Mouse (Mus musculus) c-Kit-negative CD71-positive TER-119-positive erythroid progenitor cells, embryonic 14.5 days (primary cell): ENCODE measurements at regions not wholly inside any gene's neighbourhood (a gene's known extent, or its start where the extent isn't known, plus 50 kb on each side); places are given as distances from the start of the nearest gene placed in this dataset.
"Not testable (repeated sequence)": the region's sequence is repeated elsewhere in the genome, so short reads cannot be mapped to it uniquely, and the experiment has no call there.

Experiments
- DNase-seq: peaks from one replicate; pipeline ENCODE4 v3.0.0-alpha.2; 2013; ENCODE audit warnings: low read depth, low spot score

DNA sequence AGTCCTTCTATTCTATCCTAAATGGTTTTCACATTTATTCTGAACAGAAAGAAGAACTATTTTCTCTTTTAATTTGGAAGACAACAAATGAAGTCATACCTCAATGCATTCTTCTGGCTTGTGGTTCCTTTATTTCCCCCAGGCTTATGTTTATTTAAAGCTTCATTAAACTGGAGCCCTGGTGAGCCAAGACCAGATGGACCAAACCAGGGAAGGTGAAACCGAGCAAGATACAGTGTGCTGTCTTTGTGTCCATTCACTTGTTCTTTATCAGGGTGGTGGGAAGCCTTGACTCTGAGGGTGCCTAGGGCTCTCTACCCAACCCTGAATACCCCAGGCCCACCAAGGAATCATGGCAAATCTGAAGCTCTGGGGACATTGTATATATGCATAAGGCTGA is 606.3 kb downstream of the Pdcd6ip start:
- no peak for DNase-seq

DNA sequence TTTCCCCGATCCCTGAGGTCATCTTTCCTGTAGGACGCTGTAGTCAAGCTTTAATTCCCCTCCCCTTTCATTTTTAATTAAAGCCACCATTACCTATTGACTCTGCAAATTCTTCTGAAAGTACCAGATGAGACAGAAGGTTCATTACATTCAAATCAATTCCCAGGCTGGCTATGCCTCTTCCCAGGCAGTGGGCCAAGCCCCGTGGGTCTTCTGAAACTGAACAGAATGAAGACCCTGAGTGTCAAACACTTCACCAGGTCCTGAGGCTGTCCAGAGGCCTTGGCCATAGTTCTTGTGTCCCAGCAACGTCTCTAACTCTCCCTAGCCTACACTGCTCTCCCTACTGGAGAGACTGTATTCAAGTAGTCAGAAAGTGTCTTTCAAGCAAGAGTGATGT is 607.4 kb downstream of the Pdcd6ip start:
- no peak for DNase-seq

DNA sequence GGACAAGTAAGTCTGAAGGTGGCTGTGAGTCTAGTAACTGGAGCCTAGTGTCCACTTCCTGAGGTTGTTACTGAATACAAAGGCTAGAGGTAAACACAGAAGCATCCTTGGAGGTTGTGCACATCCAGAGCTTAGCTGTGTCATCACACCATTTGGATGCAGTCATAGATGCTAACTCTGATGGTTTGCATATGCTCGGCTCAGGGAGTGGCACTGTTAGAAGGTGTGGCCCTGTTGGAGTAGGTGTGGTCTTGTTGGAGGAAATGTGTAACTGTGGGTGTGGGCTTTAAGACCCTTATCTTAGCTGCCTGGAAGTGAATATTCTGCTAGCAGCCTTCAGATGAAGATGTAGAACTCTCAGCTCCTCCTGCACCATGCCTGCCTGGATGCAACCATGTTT is 612.6 kb downstream of the Pdcd6ip start:
- not testable (repeated sequence) for DNase-seq

DNA sequence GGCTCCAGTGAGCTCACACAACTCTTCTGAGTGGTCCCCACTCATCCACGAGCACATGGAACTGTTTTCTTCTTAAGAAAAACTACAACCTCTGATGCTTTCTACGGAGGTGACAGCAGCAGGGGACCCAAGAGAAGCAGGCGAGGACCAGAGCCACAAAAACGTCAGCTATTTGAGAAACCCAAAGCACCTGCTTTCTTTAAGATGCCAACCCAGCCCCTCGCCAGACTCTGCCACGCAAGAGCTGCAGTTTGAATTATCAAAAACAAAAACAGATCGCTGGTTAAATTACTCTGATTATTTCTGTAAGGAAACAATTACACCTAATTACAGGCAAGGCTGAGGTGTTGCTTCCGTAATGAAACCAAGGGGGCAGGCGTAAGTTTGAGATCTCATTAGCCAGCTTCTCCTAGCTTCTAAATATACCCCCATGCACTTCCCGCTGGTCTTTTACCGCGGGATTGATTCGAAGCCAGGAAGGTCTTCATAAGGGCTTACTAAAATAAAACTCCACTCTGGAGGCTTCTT is 614.1 kb downstream of the Pdcd6ip start:
- no peak for DNase-seq

DNA sequence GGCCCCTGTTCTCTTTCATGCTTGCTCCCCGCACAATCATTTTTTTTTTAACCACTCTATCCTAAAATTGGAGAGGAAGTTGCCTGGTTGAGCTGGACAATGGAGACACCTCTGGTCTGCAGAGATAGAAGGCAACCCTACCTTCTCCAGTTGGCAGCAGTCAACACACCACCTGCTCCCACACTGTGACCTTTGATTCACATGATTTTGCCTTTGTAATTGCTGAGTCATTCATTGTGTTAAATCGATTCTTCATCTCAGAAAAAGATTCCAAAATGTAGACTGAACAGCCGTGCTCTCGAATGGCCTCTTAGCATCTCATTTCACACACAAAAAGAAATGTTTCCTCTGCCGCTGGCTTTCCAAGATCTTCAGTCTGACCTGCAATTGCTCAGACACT is 616.2 kb downstream of the Pdcd6ip start:
- no peak for DNase-seq

DNA sequence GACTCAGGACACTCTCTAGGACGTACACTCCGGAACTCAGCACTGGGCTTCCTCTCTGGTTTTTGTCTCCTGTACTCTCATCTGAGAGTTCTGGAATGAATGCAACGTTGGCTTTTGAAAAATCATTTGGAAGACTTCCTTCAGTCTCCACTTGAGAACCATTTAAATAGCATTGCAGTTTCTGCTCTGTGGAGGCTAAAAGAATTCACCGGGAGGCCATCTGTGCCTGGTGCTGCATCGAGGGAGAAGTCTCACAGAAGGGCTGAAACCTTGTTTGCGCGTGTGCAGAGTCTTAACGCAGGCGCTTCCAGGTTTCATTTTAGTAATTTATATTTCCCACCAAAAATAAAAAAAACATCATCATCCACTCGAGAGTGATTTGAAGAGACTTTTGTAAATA is 620.3 kb downstream of the Pdcd6ip start:
- DNase-seq, result no peak

DNA sequence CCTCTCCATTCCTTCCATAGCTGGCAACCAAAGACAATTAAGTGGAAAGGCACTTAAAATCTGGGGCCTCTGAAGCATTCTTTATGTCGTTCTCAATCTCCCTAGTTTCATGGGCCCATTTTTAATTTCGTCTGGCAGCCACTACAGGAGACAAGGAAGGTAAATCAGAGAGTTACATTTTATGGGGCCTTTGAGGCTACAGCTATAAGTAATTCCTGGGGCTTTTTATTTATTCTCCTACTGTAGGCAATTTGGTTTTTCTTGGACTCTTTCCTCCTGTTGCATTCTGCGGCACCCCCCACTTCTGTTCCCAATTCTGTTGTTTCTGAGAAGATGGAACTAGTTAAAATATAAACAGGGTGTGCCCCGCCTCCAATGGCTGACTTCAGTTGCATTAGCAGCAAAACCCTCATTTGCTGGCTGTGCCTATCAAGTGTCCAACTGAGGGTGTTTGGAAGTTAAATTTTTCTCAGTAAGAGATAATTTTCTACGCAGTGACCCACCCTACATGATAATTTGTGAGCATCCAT is 622.7 kb downstream of the Pdcd6ip start:
- no peak for DNase-seq

DNA sequence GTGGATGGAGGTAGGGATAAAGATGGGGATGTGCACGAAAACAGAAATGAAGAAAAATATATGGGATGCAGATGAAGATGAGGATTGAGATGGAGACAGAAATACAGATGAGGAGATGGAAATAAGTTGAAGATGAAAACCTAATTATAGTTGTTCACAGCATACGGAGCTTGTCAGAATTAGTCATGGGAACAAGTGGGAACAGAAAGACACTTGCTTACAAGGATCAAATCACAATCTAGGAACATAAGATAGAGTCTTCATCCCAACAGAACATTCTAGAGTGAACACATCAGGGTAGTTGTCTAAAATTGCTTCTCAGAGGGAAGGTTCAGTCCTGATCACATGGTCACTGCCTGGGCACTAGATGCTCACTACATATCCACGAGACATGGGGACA is 633.2 kb downstream of the Pdcd6ip start:
- DNase-seq, result no peak

DNA sequence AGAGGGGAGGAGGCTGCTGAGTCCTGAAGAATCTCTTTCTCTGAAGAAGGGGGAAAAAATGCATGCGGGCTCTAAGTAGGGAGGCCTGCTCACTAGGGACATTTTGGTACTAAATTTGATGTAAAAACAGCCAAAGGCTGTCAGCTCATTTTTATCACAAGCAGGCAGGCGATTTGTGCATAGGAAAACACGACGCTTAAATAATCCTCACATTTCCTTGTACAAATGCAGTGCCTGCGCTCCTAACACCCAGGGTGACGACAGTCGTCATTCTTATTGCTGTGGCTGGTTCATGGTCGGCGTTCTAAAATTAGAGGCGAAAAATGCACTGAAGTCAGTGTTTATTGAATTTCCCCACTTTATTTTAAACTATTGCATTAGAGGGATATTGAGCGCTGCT is 650.6 kb downstream of the Pdcd6ip start:
- DNase-seq, result no peak

DNA sequence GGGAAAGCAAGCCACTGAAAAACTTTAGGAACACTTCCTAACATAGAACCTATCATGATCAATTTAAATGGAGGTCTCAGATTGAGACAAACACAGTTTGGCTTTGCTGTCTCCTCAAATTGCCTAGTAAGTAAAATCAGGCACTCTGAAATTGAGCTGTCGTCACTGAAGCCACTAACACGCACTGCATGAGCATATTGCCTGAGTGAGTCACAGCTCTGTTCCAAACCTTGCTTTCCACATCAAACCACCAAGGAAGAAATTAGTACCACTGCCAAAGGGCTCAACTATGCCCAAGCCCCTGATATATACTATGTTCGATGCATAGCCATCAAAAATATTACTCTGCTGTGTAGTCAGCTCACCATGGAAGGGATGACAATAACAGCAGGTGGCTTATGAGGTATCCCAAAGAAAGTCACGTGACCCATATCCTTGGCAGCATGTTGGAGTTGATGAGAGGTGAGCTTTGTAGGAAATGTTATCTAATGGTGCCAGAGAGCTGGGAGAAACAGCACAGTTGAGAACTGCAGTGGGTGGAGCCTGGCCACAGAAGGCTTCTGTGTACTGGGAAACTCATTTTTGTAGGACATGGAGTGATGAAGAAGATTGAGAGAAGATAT is 663.4 kb downstream of the Pdcd6ip start:
- no peak for DNase-seq

DNA sequence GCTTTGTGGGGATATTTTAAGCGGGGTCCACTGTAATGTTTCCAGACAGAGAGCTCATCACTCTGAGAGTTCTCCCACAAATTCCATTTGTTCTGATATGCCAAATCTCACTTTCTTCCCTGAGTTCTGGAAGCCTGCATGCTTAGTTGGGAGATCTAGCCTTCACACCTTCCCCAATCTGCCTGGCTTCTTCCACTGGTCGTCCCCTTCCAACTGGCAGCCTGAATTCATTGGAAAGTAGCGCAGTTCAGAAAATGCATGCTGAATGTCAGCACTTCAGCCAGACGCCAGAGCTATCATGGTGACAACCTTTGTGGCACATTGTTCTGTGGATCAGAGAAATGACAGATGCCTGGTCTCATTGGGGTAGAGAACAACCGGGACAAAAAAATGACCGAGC is 667.2 kb downstream of the Pdcd6ip start:
- DNase-seq, result no peak

DNA sequence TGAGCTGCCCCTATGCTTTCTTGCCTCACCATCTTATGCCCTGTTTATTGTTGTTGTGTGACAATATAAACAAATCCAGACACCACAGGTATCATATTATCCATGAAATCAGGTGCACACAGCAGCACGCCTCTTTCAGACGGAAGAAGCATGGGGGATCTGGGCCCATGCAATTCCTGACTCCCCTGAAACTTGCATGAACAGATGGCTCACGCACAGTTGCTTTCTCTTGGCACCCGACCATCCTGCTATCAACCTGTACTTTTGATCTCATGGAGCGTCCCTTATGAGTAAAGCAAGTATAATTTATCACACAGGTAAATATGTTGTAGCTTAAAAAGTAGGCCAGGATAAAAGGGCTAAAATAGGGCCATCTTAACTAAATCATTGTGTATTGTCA is 674.1 kb downstream of the Pdcd6ip start:
- DNase-seq, result no peak

DNA sequence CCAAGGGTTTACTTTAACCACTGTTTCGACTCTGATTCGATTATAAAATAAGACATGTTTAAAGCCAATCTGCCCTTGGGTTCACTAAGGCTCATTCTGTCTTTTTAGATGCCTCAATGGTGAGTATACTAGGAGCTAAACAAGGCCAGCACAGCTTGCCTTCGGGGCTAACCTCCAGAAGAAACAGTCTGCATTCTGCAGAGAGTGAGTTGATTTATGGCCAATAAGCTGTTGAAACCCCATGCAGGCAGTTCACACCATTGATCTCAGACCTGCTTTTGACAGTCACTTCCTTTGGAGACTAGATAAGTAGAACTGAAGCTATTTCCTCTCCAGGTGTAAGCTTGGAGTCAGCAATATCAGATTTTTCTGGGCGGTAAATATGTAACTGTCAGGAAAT is 679.0 kb downstream of the Pdcd6ip start:
- no peak for DNase-seq

DNA sequence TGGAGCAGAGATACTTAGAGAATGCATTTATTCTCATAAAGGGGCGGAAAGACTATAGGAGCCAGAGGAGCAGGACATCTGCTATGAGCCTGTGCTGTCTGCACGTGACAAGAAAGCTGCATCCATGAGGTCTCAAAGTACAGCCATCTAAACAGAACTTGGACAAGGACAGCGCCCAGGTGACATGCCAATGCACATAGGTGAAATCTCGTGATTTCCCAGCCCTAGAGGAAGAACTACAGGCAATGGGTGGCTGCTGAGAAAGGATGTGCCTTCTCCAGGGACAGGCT is 681.2 kb downstream of the Pdcd6ip start:
- no peak for DNase-seq

DNA sequence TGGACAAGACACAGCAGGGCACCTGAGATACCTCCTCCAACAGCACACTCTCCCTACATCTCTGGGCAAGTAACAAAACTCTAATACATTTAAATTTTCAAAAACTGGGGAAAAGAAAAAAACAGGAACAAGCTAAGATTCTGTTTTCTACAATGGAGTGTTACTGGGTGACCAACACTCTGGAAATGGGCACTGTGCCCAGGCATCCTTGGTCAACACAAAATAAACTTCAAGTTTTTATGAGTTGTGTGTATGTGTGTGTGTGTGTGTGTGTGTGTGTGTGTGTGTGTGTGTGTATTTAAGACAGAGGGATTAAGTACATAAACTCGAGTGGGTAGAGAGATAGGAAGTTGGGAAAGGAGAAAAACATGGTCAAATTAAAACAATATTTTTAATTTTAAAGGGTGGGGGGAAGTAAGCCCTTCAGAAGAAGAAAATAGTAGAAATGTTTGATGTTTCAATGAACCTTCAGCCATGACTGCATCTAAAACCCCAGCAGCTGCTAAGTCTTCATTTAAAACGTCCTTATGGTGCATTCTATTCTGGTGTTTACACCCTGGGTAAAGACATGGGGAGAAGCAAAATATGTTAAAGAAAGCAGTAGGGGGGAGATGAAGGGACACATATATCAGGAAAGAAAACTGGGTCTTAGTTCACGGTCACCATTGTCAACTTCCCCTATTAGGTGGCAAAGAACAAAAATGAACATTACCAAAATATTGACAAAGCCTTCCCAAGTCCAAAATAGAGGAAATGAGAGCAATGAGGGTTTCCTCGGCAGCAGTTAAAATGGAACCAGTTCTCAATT is 681.8 kb downstream of the Pdcd6ip start:
- DNase-seq, result no peak

DNA sequence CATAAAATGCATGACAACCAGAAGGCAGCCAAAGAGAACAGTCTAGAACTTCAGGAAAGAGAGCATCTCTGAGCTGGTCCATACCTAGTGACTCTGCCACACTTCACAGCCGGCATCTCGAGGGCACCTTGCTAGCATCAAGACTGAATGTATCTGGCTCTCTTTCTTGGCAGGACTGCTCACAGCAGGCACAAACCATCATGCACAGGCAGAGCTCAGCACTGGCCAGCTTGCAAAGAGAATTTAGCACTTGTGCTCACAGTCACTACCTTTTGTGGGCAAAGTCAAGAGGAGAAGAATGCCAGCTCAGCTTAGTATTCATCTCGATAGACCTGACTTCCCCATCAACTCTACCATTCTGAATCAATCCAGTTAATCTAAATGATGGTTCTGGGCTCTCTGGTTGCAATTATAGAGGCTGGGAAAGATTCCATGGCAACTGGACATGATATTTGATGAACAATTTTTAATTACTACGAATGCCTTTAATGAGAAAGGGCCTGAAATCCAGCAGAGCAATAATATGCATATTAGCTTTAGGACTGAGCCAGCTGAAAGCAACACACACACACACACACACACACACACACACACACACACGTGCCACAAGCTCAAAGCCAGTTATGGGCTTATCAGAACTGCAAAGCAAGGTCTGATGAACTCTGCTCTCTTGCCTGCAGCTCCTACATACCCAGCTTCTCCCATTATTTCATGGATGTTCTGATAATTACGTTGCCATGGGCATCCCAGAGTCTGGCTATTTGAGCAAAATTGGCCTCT is 686.0 kb downstream of the Pdcd6ip start:
- no peak for DNase-seq

DNA sequence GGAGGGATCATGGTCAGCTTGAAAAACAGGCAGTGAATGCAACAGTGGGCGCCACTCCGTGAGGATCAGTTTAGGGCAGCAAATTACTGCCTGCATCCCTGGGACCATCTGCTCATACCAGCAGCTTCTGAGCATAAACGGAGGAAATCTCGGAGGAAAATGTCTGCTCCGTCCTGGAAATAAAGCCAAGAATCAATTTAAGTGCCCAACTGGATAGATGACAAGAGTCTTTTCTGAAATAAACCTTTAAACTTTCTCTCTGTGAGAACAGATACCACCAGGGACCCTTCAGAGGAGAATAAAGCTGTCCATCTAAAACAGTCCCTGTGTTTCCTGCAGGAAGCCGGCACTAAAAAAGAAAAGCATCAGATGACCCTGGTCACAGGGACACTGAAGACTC is 688.5 kb downstream of the Pdcd6ip start:
- DNase-seq, result no peak

DNA sequence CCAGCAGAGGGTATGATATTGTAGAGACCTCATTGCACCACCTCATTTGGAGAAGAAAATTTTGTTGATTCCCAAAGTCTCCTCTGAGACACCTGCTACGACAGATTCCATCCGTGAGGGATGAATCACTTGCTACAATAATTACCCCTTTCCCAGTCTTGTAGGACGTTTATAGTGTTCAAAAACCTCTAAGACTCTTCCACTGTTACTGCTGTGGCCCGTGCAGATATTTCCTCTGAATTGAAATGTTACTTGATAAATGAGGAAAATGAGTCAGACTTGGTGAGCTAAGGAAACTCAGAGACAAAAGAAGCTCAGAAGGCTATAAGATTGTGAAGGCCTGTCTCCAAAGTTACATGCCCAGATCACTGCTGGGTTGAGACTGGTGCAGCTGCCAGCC is 700.0 kb downstream of the Pdcd6ip start:
- no peak for DNase-seq

DNA sequence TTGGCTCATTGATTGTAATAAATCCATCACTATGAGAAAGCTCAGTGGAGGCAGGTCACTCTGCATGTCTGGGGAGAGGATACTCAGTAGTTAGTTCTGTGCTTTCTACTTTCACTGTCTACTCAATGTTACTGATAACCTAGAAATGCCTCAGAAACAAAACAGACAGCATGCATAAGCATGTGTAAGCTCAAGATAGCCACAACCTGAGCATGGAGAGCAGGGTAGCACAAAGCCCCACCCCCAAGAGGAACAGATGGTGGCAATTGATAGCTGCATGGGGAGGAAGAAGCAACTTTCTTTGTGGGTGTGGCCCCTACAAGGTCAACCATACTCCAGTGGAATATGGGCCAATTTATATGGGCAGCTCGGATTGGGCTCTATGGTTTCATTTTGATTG is 711.9 kb downstream of the Pdcd6ip start:
- DNase-seq, result peak; percentile 90

DNA sequence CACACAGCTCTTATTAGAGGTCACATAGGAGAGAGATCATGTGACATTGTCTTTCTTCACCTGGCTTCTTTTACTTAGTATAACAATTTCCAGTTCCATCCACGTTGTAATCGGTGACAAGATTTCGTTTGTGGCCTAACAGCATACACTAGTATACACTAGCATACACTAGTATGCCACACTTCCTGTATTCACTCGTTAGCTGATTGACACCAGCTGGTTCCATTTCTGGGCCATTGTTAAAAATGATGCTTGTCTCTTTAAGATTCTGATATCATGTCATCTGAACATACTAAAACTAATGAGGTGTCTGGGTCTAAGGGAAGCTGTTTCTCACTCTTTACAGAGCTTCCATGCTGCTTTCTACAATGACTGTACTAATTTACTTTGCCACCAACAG is 713.3 kb downstream of the Pdcd6ip start:
- no peak for DNase-seq

DNA sequence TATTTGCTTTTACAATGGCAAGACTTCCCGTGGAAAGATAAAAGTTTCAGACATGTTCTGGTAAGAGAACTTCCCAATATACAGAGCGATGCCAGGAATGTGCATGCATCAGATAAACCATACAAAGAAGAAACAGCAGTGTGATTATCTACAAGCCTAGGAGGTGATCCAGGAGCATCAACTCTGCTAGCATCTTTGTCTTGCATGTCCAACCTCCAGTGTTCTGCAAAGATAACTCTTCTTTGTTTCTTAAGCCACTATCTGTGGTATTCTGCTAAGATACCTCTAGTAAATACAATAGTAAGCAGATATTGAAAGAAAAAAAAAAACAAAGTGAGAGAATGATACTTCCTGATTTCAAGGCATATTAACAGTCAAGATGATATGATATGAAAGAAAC is 714.4 kb downstream of the Pdcd6ip start:
- no peak for DNase-seq

DNA sequence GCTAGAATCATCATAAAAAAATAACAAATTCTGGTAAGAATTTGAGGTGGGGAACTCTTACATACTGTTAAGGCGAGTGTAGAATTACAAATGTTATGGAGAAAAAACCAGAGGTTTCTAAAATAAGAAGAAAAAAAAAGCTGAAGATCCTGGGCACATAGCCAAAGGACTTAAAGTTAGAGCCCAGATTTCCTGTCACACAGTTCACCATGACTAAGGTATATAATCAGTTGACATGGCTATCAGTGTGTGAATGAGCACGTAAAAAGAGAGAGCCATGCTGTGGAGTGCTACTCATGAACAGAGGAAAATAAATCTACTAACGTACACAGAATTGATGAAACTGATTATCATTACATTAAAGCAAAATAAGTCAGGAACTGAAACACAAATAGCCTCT is 715.1 kb downstream of the Pdcd6ip start:
- no peak for DNase-seq

DNA sequence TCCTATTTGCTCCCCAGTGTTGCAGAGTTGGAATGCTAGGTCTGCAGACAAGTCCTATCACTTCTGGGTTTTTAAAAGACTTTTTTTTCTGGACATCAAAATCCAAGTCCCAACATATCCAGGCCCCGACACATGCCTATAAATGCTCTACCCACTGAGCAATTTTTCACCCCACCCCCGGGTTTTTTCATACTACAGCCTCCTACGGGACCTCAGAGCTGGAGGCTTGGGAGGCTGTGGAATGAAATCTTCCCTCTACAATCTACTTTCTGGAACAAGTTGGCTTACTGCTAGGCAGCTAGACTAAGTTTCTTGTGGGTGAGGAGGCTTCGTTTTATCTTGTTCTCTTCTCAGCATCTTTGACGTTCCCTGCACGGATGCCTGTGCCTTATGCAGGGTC is 724.7 kb downstream of the Pdcd6ip start:
- DNase-seq, result no peak
